Mouse (Mus musculus): ENCODE measurements around the gene Prpf38a.

Prpf38a gene

GRCm38 (mm10) chr4:108578840-108579742, at the start of gene Prpf38a, which contains the start of gene Orc1:
TSS of gene Prpf38a (minus strand) at chr4:108579336.
TSS of gene Orc1 (plus strand) at chr4:108579423.
- DNase-seq (ENCODE audit: low read depth, low spot score): peak; percentile 97
- Histone ChIP-seq H3K27me3 (ENCODE audit: control insufficient read depth, insufficient read depth, low read length, poor library complexity, severe bottlenecking) (no peaks in the 10 kb centered on the region), H3K36me3 (ENCODE audit: control insufficient read depth, insufficient read depth, low read length, poor library complexity, severe bottlenecking) (peaks cover 6% of the 10 kb centered on the region)

- Histone ChIP-seq H3K27me3 (ENCODE audit: control insufficient read depth, insufficient read depth, low read length, poor library complexity, severe bottlenecking) (no peaks in the 10 kb centered on the region), H3K36me3 (ENCODE audit: control insufficient read depth, insufficient read depth, low read length, poor library complexity, severe bottlenecking) (peaks cover 22% of the 10 kb centered on the region)
- DNase-seq (ENCODE audit: low read depth, low spot score): no peak
Observed at GRCm38 (mm10) chr4:108627066-108627465, 47.9 kb upstream of the Prpf38a start.

DNA sequence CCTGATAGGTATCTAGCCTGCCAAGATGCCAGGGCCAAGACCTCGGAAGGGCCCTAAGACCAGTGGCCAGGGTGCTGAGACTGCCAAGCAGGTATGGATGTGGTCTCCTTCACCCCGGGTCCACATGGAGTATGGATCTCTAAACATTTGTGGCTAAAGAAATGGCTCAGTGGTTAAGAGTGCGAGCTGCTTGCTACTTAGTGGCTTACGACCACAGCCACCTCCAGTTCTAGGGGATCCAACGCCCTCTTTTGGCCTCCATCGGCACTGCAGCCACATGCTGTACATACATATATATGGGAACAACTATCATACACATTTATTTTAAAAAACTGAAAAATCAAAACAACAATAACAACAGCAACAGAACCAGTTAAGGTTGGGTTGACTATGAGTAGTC, 42.4 kb upstream of the Prpf38a start:
- peak; percentile 28 for DNase-seq (ENCODE audit: low read depth, low spot score)
- no peaks in the 10 kb centered on the region for H3K27me3 ChIP-seq (ENCODE audit: control insufficient read depth, insufficient read depth, low read length, poor library complexity, severe bottlenecking)
- peaks cover 11% of the 10 kb centered on the region for H3K36me3 ChIP-seq (ENCODE audit: control insufficient read depth, insufficient read depth, low read length, poor library complexity, severe bottlenecking)

DNA sequence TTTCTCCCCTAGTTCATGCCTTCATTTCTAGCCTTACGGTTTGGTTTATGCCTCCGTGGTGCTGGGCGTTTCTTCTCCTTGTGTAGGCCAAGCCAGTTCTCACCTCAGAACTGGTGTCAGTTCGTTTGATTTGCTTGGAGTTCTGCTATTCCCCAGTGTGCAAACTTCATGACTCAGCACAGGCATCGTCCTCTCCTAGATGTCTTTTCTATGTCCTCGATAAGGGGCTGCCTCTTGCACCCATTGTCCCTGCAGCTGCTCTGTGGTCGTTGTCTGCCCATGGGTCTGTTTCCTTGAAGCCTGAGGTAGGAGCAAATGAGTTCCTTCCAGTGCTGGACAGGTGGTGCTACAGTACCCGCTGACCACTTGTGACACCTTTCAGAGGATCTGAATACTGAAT, 41.4 kb upstream of the Prpf38a start:
- peak; percentile 15 for DNase-seq (ENCODE audit: low read depth, low spot score)
- H3K36me3 ChIP-seq (ENCODE audit: control insufficient read depth, insufficient read depth, low read length, poor library complexity, severe bottlenecking): peaks cover 8% of the 10 kb centered on the region
- H3K27me3 ChIP-seq (ENCODE audit: control insufficient read depth, insufficient read depth, low read length, poor library complexity, severe bottlenecking): no peaks in the 10 kb centered on the region

DNA sequence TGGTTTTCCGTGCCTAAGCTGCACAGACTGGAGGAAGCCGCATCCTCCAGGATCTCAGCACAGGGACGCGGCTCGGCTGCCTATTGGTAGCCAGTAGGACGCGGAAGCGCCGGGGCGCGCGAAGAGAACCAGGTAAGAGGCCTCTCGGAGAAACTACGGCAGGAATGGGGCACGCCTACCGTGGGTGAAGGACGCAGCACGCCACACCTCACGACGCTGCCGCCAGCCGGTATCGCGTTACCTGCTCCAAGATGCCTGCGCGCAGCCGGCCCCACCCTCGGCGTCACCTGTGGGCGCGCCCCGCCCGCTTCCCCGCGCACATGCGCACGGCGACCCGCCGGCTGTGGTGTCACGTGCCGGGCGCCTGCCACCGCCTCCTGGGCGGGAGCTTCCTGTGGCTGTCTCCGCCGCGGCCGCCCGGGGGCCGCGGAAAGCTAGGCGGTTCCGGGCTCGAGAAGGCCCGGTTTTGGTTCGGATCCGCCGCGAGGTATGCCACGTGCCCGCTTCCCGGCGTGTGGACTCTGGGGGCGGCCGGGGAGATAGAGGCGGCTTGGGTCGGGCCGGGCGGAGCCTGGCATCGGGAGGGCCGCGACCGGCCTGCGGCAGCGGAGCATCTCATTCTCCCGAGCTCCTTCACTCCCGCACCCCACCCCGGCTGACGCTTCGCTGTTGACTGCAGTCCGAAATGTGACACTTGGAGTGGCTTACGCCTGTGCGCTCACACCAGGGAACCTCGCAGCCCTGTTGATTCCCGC, 40.6 kb upstream of the Prpf38a start, which contains the start of gene Cc2d1b:
Gene Cc2d1b (plus strand): TSS at position 354 of the 755 bp plus-strand sequence.
- H3K36me3 ChIP-seq (ENCODE audit: control insufficient read depth, insufficient read depth, low read length, poor library complexity, severe bottlenecking): 0 out of 2 replicates have a peak, but pooled peaks cover 2% of the 10 kb centered on the region
- peak; percentile 97 for DNase-seq (ENCODE audit: low read depth, low spot score)
- H3K27me3 ChIP-seq (ENCODE audit: control insufficient read depth, insufficient read depth, low read length, poor library complexity, severe bottlenecking): no peaks in the 10 kb centered on the region

GRCm38 (mm10) chr4:108619165-108619564, 40.0 kb upstream of the Prpf38a start:
- DNase-seq (ENCODE audit: low read depth, low spot score): peak; percentile 38
- no peaks in the 10 kb centered on the region for H3K36me3 ChIP-seq (ENCODE audit: control insufficient read depth, insufficient read depth, low read length, poor library complexity, severe bottlenecking)
- no peaks in the 10 kb centered on the region for H3K27me3 ChIP-seq (ENCODE audit: control insufficient read depth, insufficient read depth, low read length, poor library complexity, severe bottlenecking)

- DNase-seq (ENCODE audit: low read depth, low spot score): peak; percentile 8
- H3K36me3 ChIP-seq (ENCODE audit: control insufficient read depth, insufficient read depth, low read length, poor library complexity, severe bottlenecking): no peaks in the 10 kb centered on the region
Observed at GRCm38 (mm10) chr4:108618586-108618985, 39.5 kb upstream of the Prpf38a start.

DNA sequence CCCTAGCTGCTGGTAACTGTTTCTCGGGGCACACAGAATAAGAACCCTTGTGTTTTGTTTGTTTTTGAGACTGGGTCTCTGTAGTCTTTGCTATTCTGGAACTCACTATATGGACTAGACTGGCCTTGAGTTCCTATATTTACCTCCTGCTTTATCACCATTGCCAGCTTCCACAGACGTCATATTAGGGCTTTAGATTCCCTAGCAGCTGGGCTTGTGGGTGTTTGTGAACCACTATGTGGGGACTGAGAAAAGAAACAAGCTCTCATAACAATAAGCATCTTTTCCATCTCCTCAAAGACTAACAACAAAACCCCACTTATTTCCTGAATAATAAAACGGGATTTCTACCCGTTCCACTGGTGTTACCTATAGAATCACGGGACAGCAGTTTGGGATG, 31.8 kb upstream of the Prpf38a start:
- no peaks in the 10 kb centered on the region for H3K27me3 ChIP-seq (ENCODE audit: control insufficient read depth, insufficient read depth, low read length, poor library complexity, severe bottlenecking)
- no peak for DNase-seq (ENCODE audit: low read depth, low spot score)
- no peaks in the 10 kb centered on the region; the same call in 1 of the 2 replicates for H3K36me3 ChIP-seq (ENCODE audit: control insufficient read depth, insufficient read depth, low read length, poor library complexity, severe bottlenecking)

More at GRCm38 (mm10) chr4:108618586-108618985, 39.5 kb upstream of the Prpf38a start:
- H3K27me3 ChIP-seq (ENCODE audit: control insufficient read depth, insufficient read depth, low read length, poor library complexity, severe bottlenecking): no peaks in the 10 kb centered on the region

DNA sequence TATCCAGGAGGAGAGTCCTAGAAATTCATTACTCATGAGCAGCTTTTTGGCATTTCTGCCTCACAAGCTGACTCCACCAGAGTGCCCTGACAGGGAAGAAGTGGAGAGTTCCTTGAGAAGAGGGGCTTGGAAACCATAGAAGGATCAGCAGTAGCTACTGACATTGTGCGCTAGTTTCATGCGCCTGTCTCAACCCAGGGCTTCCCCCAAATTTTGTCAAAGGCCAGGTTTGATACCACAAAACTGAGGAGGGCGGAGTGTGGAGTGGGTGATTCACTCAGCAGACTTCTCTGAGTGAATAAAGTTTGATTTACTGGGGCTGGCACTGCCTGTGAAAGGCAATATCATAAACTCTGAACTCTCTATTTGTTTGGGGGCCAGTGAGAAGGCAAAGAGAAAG, 29.5 kb upstream of the Prpf38a start:
- Histone ChIP-seq H3K27me3 (ENCODE audit: control insufficient read depth, insufficient read depth, low read length, poor library complexity, severe bottlenecking) (no peaks in the 10 kb centered on the region), H3K36me3 (ENCODE audit: control insufficient read depth, insufficient read depth, low read length, poor library complexity, severe bottlenecking) (peaks cover 4% of the 10 kb centered on the region)
- no peak for DNase-seq (ENCODE audit: low read depth, low spot score)

- H3K36me3 ChIP-seq (ENCODE audit: control insufficient read depth, insufficient read depth, low read length, poor library complexity, severe bottlenecking): peaks cover 4% of the 10 kb centered on the region; the same call in 1 of the 2 replicates
- no peak for DNase-seq (ENCODE audit: low read depth, low spot score)
- no peaks in the 10 kb centered on the region for H3K27me3 ChIP-seq (ENCODE audit: control insufficient read depth, insufficient read depth, low read length, poor library complexity, severe bottlenecking)
Observed at GRCm38 (mm10) chr4:108601870-108602269, 22.7 kb upstream of the Prpf38a start.

- no peak for DNase-seq (ENCODE audit: low read depth, low spot score)
- H3K36me3 ChIP-seq (ENCODE audit: control insufficient read depth, insufficient read depth, low read length, poor library complexity, severe bottlenecking): no peaks in the 10 kb centered on the region
- H3K27me3 ChIP-seq (ENCODE audit: control insufficient read depth, insufficient read depth, low read length, poor library complexity, severe bottlenecking): no peaks in the 10 kb centered on the region
Observed at GRCm38 (mm10) chr4:108598306-108598705, 19.2 kb upstream of the Prpf38a start.

GRCm38 (mm10) chr4:108595785-108596184, 16.6 kb upstream of the Prpf38a start:
- Histone ChIP-seq H3K27me3 (ENCODE audit: control insufficient read depth, insufficient read depth, low read length, poor library complexity, severe bottlenecking) (no peaks in the 10 kb centered on the region), H3K36me3 (ENCODE audit: control insufficient read depth, insufficient read depth, low read length, poor library complexity, severe bottlenecking) (no peaks in the 10 kb centered on the region)
- DNase-seq (ENCODE audit: low read depth, low spot score): no peak

DNA sequence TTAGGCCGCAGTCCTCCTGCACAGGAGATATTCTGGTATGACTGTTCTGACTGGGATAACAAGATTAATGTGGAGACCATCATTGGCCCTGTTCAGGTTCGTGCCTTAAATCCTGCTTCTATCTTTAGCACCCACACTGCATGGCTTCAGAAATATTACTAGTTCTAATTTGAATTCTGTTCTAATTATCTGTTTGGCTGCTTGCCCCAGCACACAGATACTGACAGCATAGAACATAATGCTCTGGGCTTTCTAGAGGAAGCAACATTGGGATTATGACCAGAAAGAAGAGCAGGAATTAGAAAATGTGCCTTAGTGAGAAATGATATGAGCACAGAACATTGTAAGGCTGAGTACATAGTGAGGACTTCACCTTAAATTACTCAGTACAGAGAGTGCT, 14.2 kb upstream of the Prpf38a start:
- no peak for DNase-seq (ENCODE audit: low read depth, low spot score)
- no peaks in the 10 kb centered on the region for H3K27me3 ChIP-seq (ENCODE audit: control insufficient read depth, insufficient read depth, low read length, poor library complexity, severe bottlenecking)
- no peaks in the 10 kb centered on the region for H3K36me3 ChIP-seq (ENCODE audit: control insufficient read depth, insufficient read depth, low read length, poor library complexity, severe bottlenecking)

- Histone ChIP-seq H3K27me3 (ENCODE audit: control insufficient read depth, insufficient read depth, low read length, poor library complexity, severe bottlenecking) (no peaks in the 10 kb centered on the region), H3K36me3 (ENCODE audit: control insufficient read depth, insufficient read depth, low read length, poor library complexity, severe bottlenecking) (peaks cover 4% of the 10 kb centered on the region)
- no peak for DNase-seq (ENCODE audit: low read depth, low spot score)
Observed at GRCm38 (mm10) chr4:108579743-108580411, 741 bp upstream of the Prpf38a start.
